Mouse (Mus musculus): ENCODE data around the gene Klhdc4.

Klhdc4 gene

GRCm38 (mm10) chr8:121758470-121758869 is 70.9 kb downstream of the Klhdc4 start:
- DNase-seq (ENCODE audit: low spot score in 2 of 2), result no peak

GRCm38 (mm10) chr8:121751407-121751806 is 78.0 kb downstream of the Klhdc4 start:
- peak; percentile 79 to 84 for DNase-seq (ENCODE audit: low spot score in 2 of 2)

- no peak for DNase-seq (ENCODE audit: low spot score in 2 of 2)
These were observed 78.9 kb downstream of the Klhdc4 start for GRCm38 (mm10) chr8:121750512-121750911.

- DNase-seq (ENCODE audit: low spot score in 2 of 2), result no peak
These were observed 79.9 kb downstream of the Klhdc4 start for GRCm38 (mm10) chr8:121749501-121749900.

Data from right cerebral cortex, postnatal 10 days (tissue).